Mouse (Mus musculus) hematopoietic stem cell, adult 5-6 weeks (primary cell): Measurements from ENCODE around the gene Scgb1b3. TPM values are rescaled to one million over a fixed set of nuclear protein-coding genes. Genes with fewer than 3 reads are reported as not detected.

Experiments
- ATAC-seq, 2 experiments: fragments of 125-278 bp in 1 of 2; replicated peaks in 1 of 2; 2 replicates each; pipeline ENCODE4 v1.8.0; 2016 to 2017; ENCODE audit warnings: inconsistent platforms in 2 of 2, mild to moderate bottlenecking in 2 of 2, moderate number of reproducible peaks in 2 of 2, low read depth in 1 of 2, moderate TSS enrichment in 1 of 2; ENCODE audit not compliant: low FRiP score in 2 of 2, poor library complexity in 2 of 2, severe bottlenecking in 2 of 2, insufficient read depth in 1 of 2, low TSS enrichment in 1 of 2
- total RNA-seq: library from RNA; stranded (forward); fragments of 172-1452, 232-1000 nt; gene quantifications from 2 replicates; pipeline ENCODE4 v1.2.3, GENCODE M21; 2017

Scgb1b3 gene
- total RNA-seq: not detected in 2 replicates

DNA sequence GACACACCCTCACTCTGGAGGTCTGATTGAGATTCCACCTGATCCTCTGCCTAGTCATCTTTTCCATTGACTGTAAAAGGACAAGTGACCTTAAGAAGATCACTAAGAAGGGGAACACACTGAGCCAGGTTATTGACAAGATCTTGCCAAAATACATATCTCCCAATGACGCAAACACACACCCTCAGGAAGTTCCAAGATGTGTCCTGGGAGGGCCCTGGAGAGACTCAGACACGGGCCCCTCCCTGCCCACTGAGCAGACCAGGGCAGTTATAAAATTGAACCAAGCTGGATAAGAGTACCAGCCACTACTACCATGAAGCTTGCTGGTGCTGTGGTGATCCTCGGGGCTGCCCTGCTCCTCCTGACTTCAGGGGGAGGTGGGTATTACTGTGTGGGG lies at the start of gene Scgb1b3:
TSS of gene Scgb1b3 (plus strand) at position 301 of the 400 bp plus-strand sequence.
- no peak for ATAC-seq

- ATAC-seq: no peak
These were observed 13.3 kb upstream of the Scgb1b3 start, which contains the start of gene Scgb2b3 for GRCm38 (mm10) chr7:31362022-31362560. TSS of gene Scgb2b3 (minus strand) at chr7:31362072.

Other genes starting within 250 kb of the Scgb1b3 start
- gene Scn1b, start 248.6 kb upstream of the Scgb1b3 start, total RNA-seq: 4.8 and 6.6 TPM in 2 replicates
- gene Gramd1a, start 219.7 kb upstream of the Scgb1b3 start, total RNA-seq: 89.4 and 90.0 TPM in 2 replicates
- not detected in 2 replicates for gene Scgb2b2, start 85.1 kb upstream of the Scgb1b3 start, total RNA-seq
- gene Scgb1b2, start 83.8 kb upstream of the Scgb1b3 start, total RNA-seq: not detected in 2 replicates
- not detected in 2 replicates for gene Scgb2b3, start 13.5 kb upstream of the Scgb1b3 start, total RNA-seq